Mouse (Mus musculus): Measurements from ENCODE around the gene Srprb.

- TF ChIP-seq CTCF (IDR thresholded peaks at IDR 0.05; ENCODE audit: low read depth, low read length) = peak; percentile 64
- no peak for TF ChIP-seq POLR2A (IDR thresholded peaks at IDR 0.05; ENCODE audit: extremely low read depth, insufficient read depth, low read length)
Observed at GRCm38 (mm10) chr9:103225464-103225863, 23.5 kb upstream of the Srprb start.
